Mouse (Mus musculus) liver, embryonic 11.5 days (tissue): ENCODE measurements around the gene Ccdc170. TPM values are rescaled to one million over a fixed set of nuclear protein-coding genes. Genes with fewer than 3 reads are reported as not detected.
"Not testable (repeated sequence)": the region's sequence is repeated elsewhere in the genome, so short reads cannot be mapped to it uniquely, and the experiment has no call there.

Source experiments
- ATAC-seq: fragments of 200-750 bp; cut with Nextera tagmentation; replicated peaks from 2 replicates; pipeline ENCODE4 v1.8.0; 2017; ENCODE audit warnings: moderate number of reproducible peaks, mild to moderate bottlenecking, moderate TSS enrichment, moderate library complexity; ENCODE audit not compliant: low FRiP score
- DNase-seq: peaks from one replicate; pipeline ENCODE4 v3.0.0-alpha.2; 2017; ENCODE audit warnings: low spot score
- H3K27ac ChIP-seq: fragments of 300-500 bp; sonication (generic); 2 replicates; pipeline ENCODE4 v1.5.1; 2014; ENCODE audit warnings: mild to moderate bottlenecking, low read depth, low read length, control low read depth
- H3K27me3 ChIP-seq: fragments of 300-500 bp; sonication (generic); replicated peaks from 2 replicates; pipeline ENCODE4 v1.6.1; 2014; ENCODE audit warnings: low read length, mixed read lengths; ENCODE audit not compliant: control insufficient read depth, insufficient read depth
- H3K36me3 ChIP-seq: fragments of 300-500 bp; sonication (generic); 2 replicates; pipeline ENCODE4 v1.6.1; 2014; ENCODE audit warnings: mild to moderate bottlenecking, low read length, moderate library complexity, mixed read lengths; ENCODE audit not compliant: control insufficient read depth, insufficient read depth
- H3K4me1 ChIP-seq: fragments of 300-500 bp; sonication (generic); replicated peaks from 2 replicates; pipeline ENCODE4 v1.6.1; 2014; ENCODE audit warnings: low read length, mixed read lengths; ENCODE audit not compliant: control insufficient read depth, insufficient read depth
- H3K4me2 ChIP-seq: fragments of 300-500 bp; sonication (generic); 2 replicates; pipeline ENCODE4 v1.6.1; 2014; ENCODE audit warnings: mild to moderate bottlenecking, control low read depth, moderate library complexity
- H3K4me3 ChIP-seq: fragments of 300-500 bp; sonication (generic); 2 replicates; pipeline ENCODE4 v1.5.1; 2014; ENCODE audit warnings: low read depth, low read length, control low read depth
- H3K9ac ChIP-seq: fragments of 300-500 bp; sonication (generic); 2 replicates; pipeline ENCODE4 v1.6.1; 2014; ENCODE audit warnings: low read depth, low read length, control low read depth
- H3K9me3 ChIP-seq: fragments of 300-500 bp; sonication (generic); 2 replicates; pipeline ENCODE4 v1.6.1; 2016; ENCODE audit warnings: low read length, inconsistent platforms, mixed read lengths; ENCODE audit not compliant: control insufficient read depth
- WGBS: fragments of 180-500 bp; shearing (Covaris S2); extraction: QIAGEN DNeasy Blood & Tissue Kit; methylation state at CpG from one replicate; pipeline ENCODE4 v1.1.7; 2014; 5-methylcytosine and 5-hydroxymethylcytosine counted together
- polyA plus RNA-seq: library from polyadenylated mRNA; unstranded; fragments of >200 nt; fragmentation: Nextera tagmentation; extraction: Ambion mirVana; gene quantifications from 2 replicates; pipeline ENCODE4 v1.2.1, GENCODE M21; 2014

Gene Ccdc170
- not detected in 2 replicates for polyA plus RNA-seq

- no peaks in the 10 kb centered on the region for H3K4me1 ChIP-seq
Observed at GRCm38 (mm10) chr10:4482355-4482754, at the start of gene Ccdc170. Ccdc170 (plus strand) TSS chr10:4482502.

GRCm38 (mm10) chr10:4432996-4433755 lies 49.1 kb upstream of the Ccdc170 start:
- H3K4me1 ChIP-seq, result peaks cover 14% of the 10 kb centered on the region
- 0 out of 2 replicates have a peak, but pooled peaks have one; percentile 0 for ATAC-seq
- no peak for DNase-seq
- WGBS, result 8% methylated on average over 19 of the region's 19 CpGs
- H3K27me3 ChIP-seq, result no peaks in the 10 kb centered on the region
- H3K27ac ChIP-seq, result peak overlapping the region; percentile 86
- peak overlapping the region; percentile 70 for H3K4me2 ChIP-seq
- H3K9me3 ChIP-seq, result no peaks in the 10 kb centered on the region
- peak overlapping the region; percentile 63 for H3K4me3 ChIP-seq
- peaks cover 2% of the 10 kb centered on the region; the same call in 1 of the 2 replicates for H3K36me3 ChIP-seq
- H3K9ac ChIP-seq, result peak overlapping the region; percentile 70

More at GRCm38 (mm10) chr10:4482355-4482754, at the start of gene Ccdc170:
- H3K27ac ChIP-seq, result no peak within 1 kb of the TSS
- no peaks in the 10 kb centered on the region for H3K9me3 ChIP-seq
- WGBS, result 50% methylated on average over 11 of the region's 11 CpGs
- no peak for DNase-seq
- no peak for ATAC-seq
- H3K4me2 ChIP-seq, result no peak within 1 kb of the TSS
- no peaks in the 10 kb centered on the region for H3K27me3 ChIP-seq
- H3K36me3 ChIP-seq, result no peaks in the 10 kb centered on the region
- H3K9ac ChIP-seq, result no peak within 1 kb of the TSS
- no peak within 1 kb of the TSS for H3K4me3 ChIP-seq

DNA sequence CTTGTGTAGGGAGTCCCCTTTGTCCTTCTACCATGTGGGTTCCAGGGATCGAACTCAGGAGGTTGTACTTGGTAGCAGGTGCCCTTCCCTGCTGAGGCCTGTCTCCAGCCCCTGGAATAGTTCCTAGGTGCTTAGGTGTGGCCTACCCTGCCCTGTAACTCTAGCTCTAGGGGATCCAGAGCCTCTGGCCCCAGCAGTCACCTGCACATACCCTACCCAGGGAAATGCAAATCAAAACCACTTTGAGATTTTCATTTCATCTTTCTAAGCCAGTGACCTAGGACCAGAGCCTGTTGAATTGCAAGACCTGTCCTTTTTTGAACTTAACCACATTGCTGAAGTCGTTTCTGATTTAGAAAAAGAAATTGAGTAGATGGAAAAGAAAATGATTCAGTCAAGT lies 48.4 kb upstream of the Ccdc170 start:
- WGBS, result 79% methylated on average over 2 of the region's 2 CpGs
- Histone ChIP-seq H3K4me3 (peak overlapping the region; percentile 63; the same call in 1 of the 2 replicates), H3K4me2 (peak overlapping the region; percentile 70), H3K4me1 (peaks cover 14% of the 10 kb centered on the region)
- not testable (repeated sequence) for H3K9ac ChIP-seq, ATAC-seq, H3K9me3 ChIP-seq, H3K27ac ChIP-seq, H3K36me3 ChIP-seq, DNase-seq, H3K27me3 ChIP-seq

DNA sequence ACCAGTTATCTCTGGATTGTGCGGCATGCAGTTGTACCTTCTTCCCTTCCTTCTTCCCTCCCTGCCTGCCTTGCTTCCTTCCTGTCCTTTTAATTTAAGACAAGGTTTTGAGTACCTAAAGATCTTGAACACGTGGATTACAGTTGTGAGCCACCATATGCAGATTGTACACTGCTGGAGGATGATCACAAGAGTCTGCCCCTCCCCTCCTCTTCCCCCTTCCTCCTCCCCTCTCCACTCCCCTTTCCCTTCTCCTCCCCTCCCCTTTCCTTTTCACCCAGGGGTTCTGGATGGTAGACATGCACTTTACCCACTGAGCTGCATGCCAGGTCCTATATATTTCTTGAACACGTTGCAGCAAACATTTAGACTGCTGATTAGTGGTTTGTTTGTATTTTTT lies 46.9 kb upstream of the Ccdc170 start:
- H3K36me3 ChIP-seq, result peaks cover 12% of the 10 kb centered on the region; the same call in 1 of the 2 replicates
- ATAC-seq, result no peak
- no peak overlapping the region for H3K27ac ChIP-seq
- WGBS, result 75% methylated on average over 3 of the region's 3 CpGs
- H3K4me1 ChIP-seq, result peaks cover 14% of the 10 kb centered on the region
- H3K4me2 ChIP-seq, result no peak overlapping the region
- H3K27me3 ChIP-seq, result no peaks in the 10 kb centered on the region
- no peak for DNase-seq
- H3K9me3 ChIP-seq, result no peaks in the 10 kb centered on the region
- no peak overlapping the region for H3K4me3 ChIP-seq
- no peak overlapping the region for H3K9ac ChIP-seq

DNA sequence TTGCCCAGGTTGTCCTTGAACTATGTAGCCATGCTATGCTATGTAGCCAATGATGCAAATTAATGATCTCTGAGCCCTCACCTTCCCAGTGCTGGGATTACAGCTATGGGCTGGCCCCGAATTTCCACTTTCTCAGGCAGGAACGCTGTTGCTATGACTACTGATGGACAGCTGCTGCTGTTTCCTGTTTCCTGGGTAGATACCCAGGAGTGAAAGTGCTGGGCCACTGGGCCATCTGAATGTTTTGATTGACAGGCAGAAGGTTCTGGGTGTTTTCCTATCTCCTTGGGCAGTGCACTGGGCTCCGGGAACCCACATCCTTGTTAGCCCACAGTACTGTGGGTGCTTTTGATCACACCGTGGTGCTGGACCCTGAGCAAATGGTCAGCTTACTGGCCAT lies 25.9 kb upstream of the Ccdc170 start:
- Histone ChIP-seq H3K4me2 (no peak overlapping the region), H3K9ac (no peak overlapping the region), H3K4me1 (no peaks in the 10 kb centered on the region), H3K27ac (no peak overlapping the region), H3K9me3 (no peaks in the 10 kb centered on the region), H3K27me3 (no peaks in the 10 kb centered on the region), H3K36me3 (peaks cover 2% of the 10 kb centered on the region; the same call in 1 of the 2 replicates), H3K4me3 (no peak overlapping the region)
- ATAC-seq (peak; percentile 53), DNase-seq (no peak)
- WGBS, result 33% methylated on average over 4 of the region's 4 CpGs

- H3K4me3 ChIP-seq, result no peak overlapping the region
- peak; percentile 61 for ATAC-seq
- no peak overlapping the region for H3K27ac ChIP-seq
- no peak overlapping the region for H3K4me2 ChIP-seq
- peaks cover 2% of the 10 kb centered on the region; the same call in 1 of the 2 replicates for H3K36me3 ChIP-seq
- no peaks in the 10 kb centered on the region for H3K9me3 ChIP-seq
- DNase-seq, result no peak
- 79% methylated on average over 2 of the region's 2 CpGs for WGBS
- no peaks in the 10 kb centered on the region for H3K4me1 ChIP-seq
- H3K9ac ChIP-seq, result no peak overlapping the region
- no peaks in the 10 kb centered on the region for H3K27me3 ChIP-seq
Observed at GRCm38 (mm10) chr10:4460201-4460600, 22.1 kb upstream of the Ccdc170 start.

DNA sequence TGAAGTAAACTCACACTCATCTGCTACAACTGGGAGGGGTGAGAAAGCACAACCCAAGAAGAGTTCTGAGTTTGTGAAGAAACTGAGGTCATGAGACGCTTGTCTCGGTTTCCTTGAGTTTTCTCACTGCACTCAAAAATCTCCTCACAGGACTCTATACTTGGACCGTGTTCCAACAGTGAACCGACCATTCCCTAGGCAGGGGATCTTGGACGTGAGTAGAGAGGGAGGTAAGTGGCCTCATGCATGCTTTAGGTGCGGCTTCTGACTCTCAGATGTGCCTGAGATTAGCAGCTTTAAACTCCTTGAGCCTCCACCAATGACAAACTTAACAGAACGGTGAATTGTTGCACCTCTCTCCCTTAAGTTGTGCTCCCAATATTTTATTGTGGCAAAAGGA lies 16.5 kb upstream of the Ccdc170 start:
- Histone ChIP-seq H3K9ac (no peak overlapping the region), H3K27ac (no peak overlapping the region), H3K27me3 (no peaks in the 10 kb centered on the region), H3K9me3 (no peaks in the 10 kb centered on the region), H3K4me3 (no peak overlapping the region), H3K36me3 (no peaks in the 10 kb centered on the region), H3K4me2 (no peak overlapping the region), H3K4me1 (no peaks in the 10 kb centered on the region)
- no peak for DNase-seq
- no peak for ATAC-seq
- 72% methylated on average over 7 of the region's 7 CpGs for WGBS

GRCm38 (mm10) chr10:4469406-4469805 lies 12.9 kb upstream of the Ccdc170 start:
- H3K9me3 ChIP-seq, result no peaks in the 10 kb centered on the region
- no peak overlapping the region for H3K27ac ChIP-seq
- no peak overlapping the region for H3K4me2 ChIP-seq
- WGBS, result 77% methylated on average over 3 of the region's 3 CpGs
- no peak for DNase-seq
- ATAC-seq, result no peak
- no peaks in the 10 kb centered on the region for H3K36me3 ChIP-seq
- no peak overlapping the region for H3K4me3 ChIP-seq
- H3K4me1 ChIP-seq, result no peaks in the 10 kb centered on the region
- no peaks in the 10 kb centered on the region for H3K27me3 ChIP-seq
- H3K9ac ChIP-seq, result no peak overlapping the region

DNA sequence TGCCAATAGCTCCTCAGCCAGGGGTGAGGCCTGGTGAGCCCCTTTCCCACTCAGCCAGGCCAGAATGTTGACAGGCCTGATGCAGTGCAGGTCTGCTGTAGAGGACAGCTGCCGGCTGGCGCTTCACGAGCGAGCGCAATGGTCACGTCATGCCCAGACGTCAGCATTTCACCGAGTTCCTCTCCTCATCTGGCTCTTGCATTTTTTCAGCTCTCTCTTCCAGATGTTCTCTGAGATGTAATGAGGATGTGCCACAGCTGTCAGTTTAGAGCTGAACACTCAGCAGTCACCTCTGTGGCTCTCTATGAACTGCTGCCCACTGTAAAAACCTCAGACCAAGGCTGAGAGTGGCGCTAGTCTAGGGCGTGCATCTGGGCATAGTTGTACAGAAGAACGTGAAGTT lies 8.7 kb upstream of the Ccdc170 start:
- ATAC-seq (no peak), DNase-seq (no peak)
- H3K9me3 ChIP-seq, result no peaks in the 10 kb centered on the region
- H3K36me3 ChIP-seq, result no peaks in the 10 kb centered on the region
- no peaks in the 10 kb centered on the region for H3K4me1 ChIP-seq
- WGBS, result 74% methylated on average over 11 of the region's 11 CpGs
- H3K27ac ChIP-seq, result no peak overlapping the region
- H3K9ac ChIP-seq, result no peak overlapping the region
- no peak overlapping the region for H3K4me2 ChIP-seq
- H3K27me3 ChIP-seq, result no peaks in the 10 kb centered on the region
- H3K4me3 ChIP-seq, result no peak overlapping the region
